Mouse (Mus musculus): ENCODE results near the gene Rbfox1. TPM values are rescaled to one million over a fixed set of nuclear protein-coding genes. Genes with fewer than 3 reads are reported as not detected.

Rbfox1 gene
- polyA plus RNA-seq, 1 experiment from 2014 or later = 3.3 TPM

DNA sequence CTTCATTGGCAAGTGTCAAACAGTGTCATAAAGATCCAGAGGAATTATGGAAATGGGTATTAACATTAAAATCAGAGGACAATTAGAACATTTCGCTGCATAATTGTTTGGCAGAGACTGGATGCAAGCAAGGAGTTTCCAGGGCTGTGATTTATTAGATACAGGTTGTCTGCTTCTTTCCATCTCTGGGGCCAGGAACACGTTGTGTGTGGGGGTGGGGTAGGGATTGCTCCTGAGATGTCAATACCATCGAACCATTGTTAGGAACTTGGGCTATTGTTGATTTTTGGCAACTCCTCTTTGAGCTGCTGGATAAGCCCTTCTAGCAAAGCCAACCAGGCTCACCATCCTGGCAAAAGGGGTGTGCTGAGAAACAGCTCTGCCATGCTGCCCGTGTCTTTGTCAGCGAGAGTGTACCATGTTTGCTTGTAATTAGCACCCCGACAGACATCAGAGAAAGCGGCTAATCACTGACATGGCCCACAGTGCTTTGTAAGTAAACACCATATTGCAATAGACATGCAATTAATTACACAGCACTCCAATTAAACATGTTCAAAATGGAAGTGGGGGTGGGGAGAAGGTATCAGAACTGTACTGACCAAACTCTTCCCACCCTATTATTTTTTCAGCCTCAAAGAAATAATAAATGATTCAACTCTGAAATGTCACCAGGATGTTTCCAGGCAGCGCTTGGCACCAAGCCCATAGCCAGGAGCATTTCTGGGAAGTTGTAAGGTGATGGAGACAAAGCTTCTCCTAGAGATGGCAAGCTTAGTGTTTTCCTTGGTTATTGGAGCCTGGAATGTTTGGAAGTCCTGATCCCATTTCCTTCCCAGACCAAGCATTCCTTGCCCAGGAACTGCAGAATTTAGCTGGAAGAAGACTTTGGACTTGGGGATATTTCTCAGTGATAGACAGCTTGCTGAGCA, 1562.8 kb downstream of the Rbfox1 start:
- Histone ChIP-seq H3K9ac (ENCODE audit: low read depth, low read length) (no peak overlapping the region), H3K4me1 (replicated peaks; ENCODE audit: insufficient read depth, low read length) (no peaks in the 10 kb centered on the region; the same call in 1 of the 2 replicates), H3K4me2 (ENCODE audit: low read length) (no peak overlapping the region), H3K36me3 (ENCODE audit: insufficient read depth, low read length) (no peaks in the 10 kb centered on the region), H3K9me3 (replicated peaks; ENCODE audit: low read length) (no peaks in the 10 kb centered on the region), H3K27ac (no peak overlapping the region), H3K4me3 (replicated peaks; ENCODE audit: low read depth, low read length) (no peak overlapping the region), H3K27me3 (ENCODE audit: insufficient read depth, low read length) (no peaks in the 10 kb centered on the region)
- WGBS = 49% methylated on average over 8 of the region's 8 CpGs
- no peak for TF ChIP-seq CTCF (IDR thresholded peaks at IDR 0.05; ENCODE audit: low read depth)
- DNase-seq (ENCODE audit: low spot score) = peak; percentile 44
- ATAC-seq (replicated peaks; ENCODE audit: low FRiP score, low read depth) = no peak

DNA sequence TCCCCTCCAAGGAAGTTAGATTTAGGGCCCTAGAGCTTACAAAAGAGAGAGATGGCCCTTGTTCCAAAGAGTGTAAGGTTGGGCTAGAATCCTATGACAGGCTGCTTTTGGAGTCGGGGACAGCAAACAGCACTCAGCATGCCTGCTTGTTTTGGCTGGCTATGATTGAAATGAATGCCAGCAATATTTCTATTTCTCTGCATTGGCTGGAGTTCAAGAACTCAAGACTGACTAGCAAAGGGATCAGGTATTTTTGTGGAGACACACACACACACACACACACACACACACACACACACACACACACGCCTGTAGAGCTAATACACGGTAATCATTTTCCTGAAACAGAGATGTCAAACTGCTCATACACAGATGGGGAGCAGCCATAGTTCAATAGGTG, 1566.0 kb downstream of the Rbfox1 start:
- 84% methylated on average over 3 of the region's 3 CpGs for WGBS
- DNase-seq (ENCODE audit: low spot score) = no peak

DNA sequence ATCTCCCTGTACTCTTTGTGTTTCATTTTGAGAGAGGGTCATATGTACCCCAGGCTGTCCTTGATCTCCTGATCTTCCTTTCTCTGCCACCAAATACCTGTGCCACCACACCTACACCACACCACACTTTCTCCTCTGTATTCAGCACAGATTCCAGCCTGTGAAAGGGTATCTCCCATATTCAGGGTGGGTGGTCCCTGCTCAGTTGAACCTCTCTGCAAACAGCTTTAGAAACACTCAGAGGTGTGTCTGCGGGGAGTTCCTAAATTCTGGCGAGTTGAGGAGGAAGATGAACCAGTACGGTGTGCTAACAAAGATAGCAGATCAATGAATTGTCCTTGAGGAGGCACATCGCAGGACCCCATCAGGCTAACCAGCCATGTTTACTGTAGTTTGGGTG, 1572.4 kb downstream of the Rbfox1 start:
- no peak for ATAC-seq (replicated peaks; ENCODE audit: low FRiP score, low read depth)
- TF ChIP-seq CTCF (IDR thresholded peaks at IDR 0.05; ENCODE audit: low read depth) = no peak
- DNase-seq (ENCODE audit: low spot score) = no peak
- Histone ChIP-seq H3K4me2 (ENCODE audit: low read length) (no peak overlapping the region), H3K9me3 (replicated peaks; ENCODE audit: low read length) (no peaks in the 10 kb centered on the region), H3K27ac (no peak overlapping the region), H3K27me3 (ENCODE audit: insufficient read depth, low read length) (no peaks in the 10 kb centered on the region), H3K9ac (ENCODE audit: low read depth, low read length) (no peak overlapping the region), H3K4me3 (replicated peaks; ENCODE audit: low read depth, low read length) (no peak overlapping the region), H3K4me1 (replicated peaks; ENCODE audit: insufficient read depth, low read length) (no peaks in the 10 kb centered on the region), H3K36me3 (ENCODE audit: insufficient read depth, low read length) (no peaks in the 10 kb centered on the region)
- WGBS = 81% methylated on average over 4 of the region's 4 CpGs

More for the DNA sequence above, 1566.0 kb downstream of the Rbfox1 start:
- Histone ChIP-seq H3K9ac (ENCODE audit: low read depth, low read length) (no peak overlapping the region), H3K27me3 (ENCODE audit: insufficient read depth, low read length) (no peaks in the 10 kb centered on the region), H3K4me1 (replicated peaks; ENCODE audit: insufficient read depth, low read length) (no peaks in the 10 kb centered on the region; the same call in 1 of the 2 replicates), H3K4me2 (ENCODE audit: low read length) (no peak overlapping the region), H3K4me3 (replicated peaks; ENCODE audit: low read depth, low read length) (no peak overlapping the region), H3K9me3 (replicated peaks; ENCODE audit: low read length) (no peaks in the 10 kb centered on the region), H3K27ac (no peak overlapping the region), H3K36me3 (ENCODE audit: insufficient read depth, low read length) (no peaks in the 10 kb centered on the region)
- no peak for TF ChIP-seq CTCF (IDR thresholded peaks at IDR 0.05; ENCODE audit: low read depth)
- no peak for ATAC-seq (replicated peaks; ENCODE audit: low FRiP score, low read depth)

All from kidney, postnatal 0 days (tissue).